Mouse (Mus musculus) layer of hippocampus, adult 18-20 months (tissue): ENCODE results near the gene Khdc3. TPM values are rescaled to one million over a fixed set of nuclear protein-coding genes. Genes with fewer than 3 reads are reported as not detected.
"Not testable (repeated sequence)": the region's sequence is repeated elsewhere in the genome, so short reads cannot be mapped to it uniquely, and the experiment has no call there.

ENCODE experiments used
- DNase-seq, 2 experiments: peaks; one replicate each; pipeline ENCODE4 v3.0.0; 2022; ENCODE audit warnings: low spot score in 2 of 2
- long read RNA-seq: library from polyadenylated mRNA; stranded (forward); transcript quantifications from one replicate; pipeline ENCODE4 v2.0.0, GENCODE M21; 2021
- total RNA-seq, 2 experiments: library from RNA; stranded (reverse); gene quantifications; 2 replicates each; pipeline ENCODE4 v1.2.3; 2021

Gene Khdc3
- 1 to 10 TPM; 4.0 to 4.3 TPM for total RNA-seq
- long read RNA-seq: 0 reads

DNA sequence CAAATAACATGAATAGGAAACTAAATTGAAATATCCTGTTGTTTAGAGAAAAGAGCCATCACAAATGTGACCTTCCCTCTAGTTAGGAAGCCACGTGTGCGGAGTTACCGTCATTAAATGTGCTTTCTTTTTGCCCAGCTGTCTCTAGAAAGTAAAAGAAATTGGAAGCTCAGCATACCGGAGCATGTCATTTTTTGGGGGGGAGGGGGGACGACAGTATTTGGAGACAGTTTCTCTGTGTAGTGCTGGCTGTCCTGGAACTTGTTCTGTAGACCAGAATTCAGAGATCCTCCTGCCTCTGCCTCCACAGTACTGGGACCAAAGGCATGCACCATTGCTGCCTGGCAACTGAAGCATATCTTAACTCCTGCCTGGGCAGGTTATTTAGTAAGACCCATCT lies at the start of gene Khdc3:
TSS of gene Khdc3 (plus strand) at position 301 of the 400 bp plus-strand sequence.
- DNase-seq: no peak

DNA sequence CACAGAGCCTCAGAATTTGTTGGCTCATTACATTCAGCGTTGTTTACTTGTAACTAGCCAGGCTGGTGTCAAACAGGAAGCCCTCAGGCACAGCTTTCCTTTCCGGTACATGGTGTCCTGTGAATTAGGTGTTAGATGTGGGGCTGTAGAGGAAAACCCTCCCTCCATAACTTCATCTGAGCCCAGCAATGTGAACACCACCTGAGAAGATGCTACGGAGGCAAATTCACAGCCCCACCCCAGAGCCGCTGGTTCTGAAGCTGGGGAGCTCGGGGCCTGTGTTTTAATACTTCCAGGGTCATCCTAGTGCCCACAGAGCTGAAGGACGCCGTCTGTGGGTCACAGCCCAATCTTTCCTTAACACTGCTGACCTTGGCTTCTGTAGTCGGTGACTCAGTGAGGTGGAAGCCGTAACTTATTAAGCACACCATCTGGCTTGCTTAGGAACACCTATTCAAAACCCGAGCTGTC lies 46.2 kb upstream of the Khdc3 start:
- DNase-seq: no peak

DNA sequence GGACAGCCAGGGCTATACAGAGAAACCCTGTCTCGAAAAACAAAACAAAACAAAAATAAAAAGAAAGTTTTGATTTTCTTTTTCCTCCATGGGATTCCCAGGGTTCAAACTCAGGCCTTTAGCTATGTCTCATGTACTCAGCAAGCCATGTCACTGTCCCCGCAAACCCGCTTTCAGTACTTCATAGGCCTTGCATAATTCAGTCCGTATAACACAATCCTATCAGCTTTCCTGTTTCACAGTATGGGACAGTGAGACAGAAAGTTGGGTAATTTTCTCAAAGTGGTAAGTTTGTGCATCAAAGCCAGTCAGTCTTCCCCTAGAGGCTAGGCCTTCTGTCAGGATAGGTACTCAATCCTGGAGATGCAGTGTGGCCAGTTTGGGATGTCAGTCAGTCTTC lies 42.4 kb upstream of the Khdc3 start:
- DNase-seq: no peak

DNA sequence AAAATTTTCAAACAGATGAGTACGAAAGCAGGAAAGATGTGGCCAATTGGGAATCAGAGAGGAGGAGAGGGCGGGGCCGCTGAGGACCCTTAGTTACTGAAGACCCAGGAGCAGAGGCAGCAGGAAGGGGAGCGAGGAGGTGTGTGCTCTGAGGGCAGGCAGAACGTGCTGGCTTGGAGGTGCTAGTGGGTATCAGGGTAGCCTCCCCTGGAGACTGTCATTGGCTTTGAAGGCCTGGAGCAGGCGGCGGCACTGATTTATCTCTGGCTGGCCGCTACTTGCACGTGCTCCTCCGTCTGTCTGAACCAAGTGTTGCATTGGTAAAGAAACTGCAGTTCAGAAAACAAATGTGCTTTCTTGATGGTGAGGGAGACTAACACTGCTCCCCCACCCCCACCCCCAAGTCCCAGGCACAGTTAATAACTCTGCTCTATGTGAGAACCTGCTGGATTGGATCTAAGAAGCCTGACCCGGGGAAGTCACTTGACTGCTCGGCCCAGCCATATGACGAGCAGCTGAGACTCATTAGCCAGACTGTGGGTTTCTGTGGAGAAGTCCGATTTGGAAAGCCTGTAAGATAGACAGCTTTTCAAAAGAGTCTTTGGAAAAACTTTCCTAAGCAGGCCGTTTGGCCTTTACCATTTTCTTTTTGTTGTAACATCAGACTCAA lies 37.9 kb upstream of the Khdc3 start:
- no peak for DNase-seq

DNA sequence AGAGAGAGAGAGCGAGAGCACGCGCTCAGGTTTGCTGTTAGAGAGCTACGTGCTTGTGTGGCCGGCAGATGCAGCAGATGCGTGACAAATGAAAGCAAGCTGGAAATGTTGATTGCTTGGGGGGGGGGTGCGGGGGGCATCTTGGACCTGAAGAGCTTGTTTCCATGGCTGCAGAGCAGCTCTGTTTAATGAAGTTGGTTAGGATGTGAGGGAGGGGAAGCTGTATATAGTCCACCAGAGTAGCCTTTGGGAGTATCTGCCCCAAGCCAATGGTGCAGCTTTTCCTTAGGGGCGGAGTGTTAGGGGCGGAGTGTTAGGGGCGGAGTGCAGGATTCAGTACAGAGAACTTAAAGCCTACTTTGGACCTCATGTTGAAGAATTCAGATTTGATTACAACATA lies 34.5 kb upstream of the Khdc3 start:
- DNase-seq: no peak

DNA sequence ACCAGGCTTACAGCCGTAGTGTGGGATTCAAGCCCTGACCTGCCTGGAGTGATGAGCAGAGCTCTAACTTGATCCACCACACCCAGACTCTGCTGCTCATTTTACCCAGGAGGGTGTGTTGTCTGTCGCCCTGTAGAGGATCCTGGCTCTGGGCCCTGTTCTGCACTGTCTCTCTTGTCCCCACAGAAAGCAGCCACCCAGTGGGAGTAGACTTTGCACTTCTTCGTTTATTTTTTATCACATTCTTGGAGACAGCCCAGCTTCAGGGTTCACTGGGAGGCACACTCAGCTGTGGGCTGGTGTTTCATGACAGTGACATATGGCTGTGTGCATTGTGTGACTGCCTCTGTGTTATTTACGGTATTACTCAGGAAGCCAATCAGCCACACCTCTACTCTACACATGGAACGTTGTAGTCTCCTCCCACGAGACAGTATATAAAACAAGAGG lies 33.4 kb upstream of the Khdc3 start:
- peak; percentile 25 to 54 for DNase-seq

DNA sequence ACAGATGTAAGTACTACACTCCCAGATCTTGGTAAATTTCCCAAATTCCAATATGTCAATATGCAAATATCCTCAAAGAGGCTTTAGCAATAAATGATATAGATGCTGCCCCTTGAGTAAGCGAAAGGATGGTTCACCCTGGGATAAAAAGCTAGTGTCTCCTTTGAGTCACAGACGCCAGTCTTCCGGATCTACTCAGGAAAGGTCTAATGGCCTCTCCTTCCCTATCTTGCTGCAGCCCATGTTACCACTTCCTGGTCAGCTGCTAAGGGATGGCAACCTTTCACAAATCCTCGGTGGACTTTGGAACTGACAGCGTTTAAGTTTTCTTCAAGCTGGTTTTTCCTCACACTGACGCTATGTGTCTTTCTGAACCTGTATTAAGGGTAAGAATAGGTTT lies 32.9 kb upstream of the Khdc3 start:
- no peak for DNase-seq

DNA sequence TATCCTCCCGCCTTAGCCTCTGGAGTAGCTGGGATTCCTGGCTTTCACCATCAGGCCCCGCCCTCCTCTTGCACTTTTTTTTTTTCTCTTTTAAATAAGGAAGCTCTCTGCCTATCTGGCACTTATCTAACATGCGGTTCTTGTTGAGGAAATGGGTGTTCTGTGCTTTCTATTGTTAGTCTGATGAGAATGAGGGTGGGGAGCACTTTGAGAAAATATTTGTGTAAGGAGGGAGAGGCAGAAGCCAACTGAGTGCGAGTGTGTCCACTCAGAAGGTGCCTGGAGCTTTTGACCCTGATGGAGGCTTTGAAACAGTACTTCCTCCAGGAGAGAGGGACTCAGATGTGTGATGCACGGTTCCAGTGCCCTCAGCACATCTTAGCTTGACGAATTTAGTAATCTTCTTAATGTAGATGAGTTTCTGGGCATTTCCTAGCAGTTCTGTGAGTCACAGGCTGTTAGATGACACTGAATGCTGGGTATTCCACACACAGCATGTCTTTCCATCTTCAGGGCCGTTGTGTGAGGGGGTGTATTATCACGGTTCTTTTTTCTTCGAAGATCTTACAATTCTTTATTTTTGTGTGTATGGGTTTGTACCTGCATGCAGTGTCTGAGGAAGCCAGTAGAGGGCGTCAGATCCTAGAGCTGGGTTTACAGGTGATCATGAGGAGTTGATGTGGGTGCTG lies 30.5 kb upstream of the Khdc3 start:
- no peak for DNase-seq

DNA sequence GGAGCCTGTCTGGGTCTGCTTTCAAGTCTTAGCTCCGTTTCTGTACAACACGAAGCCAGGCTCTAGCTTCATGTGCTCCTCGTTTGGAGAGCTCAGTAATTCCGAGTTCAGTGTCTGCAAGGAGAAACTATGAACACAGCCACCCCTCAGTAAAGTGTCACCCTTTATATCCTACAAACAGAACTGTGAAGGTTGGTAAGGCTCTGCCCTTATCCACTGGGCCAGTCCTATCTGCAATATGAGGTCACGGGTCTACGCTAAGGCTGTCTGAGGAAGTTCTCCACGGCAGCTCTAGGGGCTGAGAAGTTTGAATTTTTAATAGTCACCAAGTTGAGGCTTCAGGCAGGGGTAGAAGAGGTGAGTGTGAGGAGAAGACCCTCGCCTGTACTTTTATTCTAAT lies 29.2 kb upstream of the Khdc3 start:
- no peak for DNase-seq

DNA sequence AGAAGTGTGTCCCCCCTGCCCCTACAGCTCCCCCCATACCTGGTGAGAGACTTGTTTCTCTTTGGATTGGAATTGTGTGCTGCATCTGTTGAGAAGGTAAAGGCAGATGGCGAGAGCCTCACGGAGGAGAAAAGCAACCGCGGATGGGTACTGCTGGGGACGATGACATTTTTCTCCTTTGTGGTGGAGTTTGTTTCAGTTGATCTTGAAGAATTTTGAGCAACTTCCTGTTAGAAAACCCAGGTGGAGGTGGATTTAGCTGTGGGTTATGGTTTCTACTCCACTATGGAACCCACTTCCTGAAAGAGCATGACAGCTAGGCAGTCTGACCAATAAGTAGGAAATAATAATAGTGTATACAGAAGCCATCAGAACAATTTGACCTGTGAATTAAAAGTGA lies 28.5 kb upstream of the Khdc3 start:
- DNase-seq: no peak

DNA sequence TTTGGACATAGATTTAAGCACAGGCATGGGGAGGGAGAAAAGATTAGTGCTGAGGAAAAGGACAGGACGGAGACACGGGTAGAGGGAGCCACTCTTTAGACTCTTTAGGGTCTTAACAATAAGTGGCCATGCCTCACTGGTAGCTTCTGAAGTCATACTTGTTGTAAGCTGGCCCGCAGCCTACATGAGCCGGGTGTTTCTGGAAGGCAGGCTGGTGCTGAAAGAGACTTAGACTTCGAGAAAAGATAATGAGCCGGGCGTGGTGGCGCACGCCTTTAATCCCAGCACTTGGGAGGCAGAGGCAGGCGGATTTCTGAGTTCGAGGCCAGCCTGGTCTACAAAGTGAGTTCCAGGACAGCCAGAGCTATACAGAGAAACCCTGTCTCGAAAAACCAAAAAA lies 22.3 kb upstream of the Khdc3 start:
- not testable (repeated sequence) for DNase-seq

DNA sequence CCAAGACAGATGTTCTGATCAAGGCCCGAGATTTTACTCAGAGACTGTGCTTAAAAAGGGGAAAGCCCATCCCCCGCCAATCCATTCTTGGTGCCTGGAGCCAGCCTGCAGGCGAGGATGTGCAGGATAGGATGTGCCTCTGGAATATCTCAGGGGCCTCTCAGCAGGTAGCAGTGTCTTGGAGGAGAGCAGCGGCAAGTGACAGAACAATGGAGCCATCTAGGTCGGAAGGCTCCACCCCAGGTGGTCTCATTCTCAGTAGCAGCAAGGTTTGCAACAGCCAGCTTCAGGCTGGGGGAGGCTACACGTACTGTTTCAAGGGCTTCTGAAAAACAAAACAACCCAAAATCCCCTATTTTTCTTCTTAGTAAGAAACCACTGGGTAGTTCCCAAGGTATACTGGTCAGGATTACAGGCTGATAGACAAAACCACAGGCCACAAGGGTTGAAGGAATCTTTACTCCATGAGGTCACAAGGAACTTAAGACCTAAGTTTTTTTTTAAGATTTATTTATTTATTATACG lies 21.8 kb upstream of the Khdc3 start:
- DNase-seq: no peak

DNA sequence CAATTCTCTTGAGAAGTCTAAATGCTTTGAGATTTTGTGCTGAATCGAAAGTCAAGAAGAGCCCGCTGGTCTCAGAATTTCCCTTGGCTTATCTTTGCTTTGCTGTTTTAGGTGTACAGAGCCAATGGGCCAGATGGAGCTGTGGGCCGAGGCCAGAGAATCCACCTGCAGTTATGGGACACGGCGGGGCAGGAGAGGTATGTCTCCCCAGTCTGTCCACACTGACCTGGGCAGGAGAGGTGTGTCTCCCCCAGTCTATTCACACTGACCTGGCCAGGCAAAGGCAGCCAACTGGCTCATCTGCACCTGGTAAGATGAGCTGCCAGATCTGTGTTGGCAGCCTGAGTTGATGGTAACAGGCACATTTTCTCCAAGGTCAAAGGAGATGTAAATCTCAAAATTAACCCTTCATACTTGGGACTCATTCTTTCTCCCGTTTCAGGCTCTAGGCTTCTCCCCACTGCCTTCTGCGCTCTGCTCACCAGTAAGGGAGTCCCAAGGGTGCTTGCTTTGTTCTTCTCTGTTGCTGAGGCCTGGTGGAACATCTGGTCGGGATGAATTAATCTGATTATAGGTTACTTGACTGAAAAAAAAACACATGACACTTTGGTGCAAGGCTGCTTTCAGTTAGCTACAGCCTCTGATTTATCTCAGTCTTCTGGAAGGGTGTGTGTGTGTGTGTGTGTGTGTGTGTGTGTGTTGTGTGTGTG lies 19.2 kb upstream of the Khdc3 start:
- DNase-seq: no peak

DNA sequence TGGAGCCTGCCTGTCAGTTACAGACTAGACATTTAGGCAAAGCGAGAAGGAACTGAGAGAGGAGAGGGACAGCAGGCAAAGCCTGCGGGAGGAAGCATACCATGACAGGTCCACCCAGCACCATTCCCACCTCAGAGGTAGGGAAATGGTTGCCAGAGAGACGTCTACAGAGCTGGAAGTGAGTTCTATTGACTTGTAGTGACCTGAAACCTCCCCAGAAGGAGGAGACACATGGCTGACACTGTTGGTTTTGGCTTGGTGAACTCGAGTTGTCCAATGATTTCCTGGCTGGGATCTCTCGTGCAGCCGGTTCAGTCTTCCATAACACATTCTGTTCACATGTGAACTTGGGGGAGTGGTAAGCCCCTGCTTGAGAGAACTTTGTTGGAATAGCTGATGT lies 17.7 kb upstream of the Khdc3 start:
- no peak for DNase-seq

DNA sequence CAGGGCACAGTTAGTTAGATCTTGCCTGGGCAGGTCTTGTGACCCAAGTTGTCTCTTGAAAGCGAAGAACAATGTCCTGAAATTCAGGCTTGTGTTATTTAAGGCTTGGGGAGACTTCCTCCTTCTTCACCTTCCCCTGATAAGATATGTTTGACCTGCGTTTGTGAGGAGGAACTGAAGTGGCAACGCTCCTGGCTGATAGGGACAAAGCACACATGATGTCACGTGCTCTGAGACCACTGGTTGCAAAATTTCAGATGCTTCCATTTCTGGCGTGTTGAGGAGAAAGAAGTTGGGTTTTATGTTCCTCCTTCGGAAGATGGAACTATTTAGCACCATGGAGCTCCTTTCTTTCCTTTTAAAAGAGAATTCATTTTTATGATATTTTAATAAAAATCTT lies 15.8 kb upstream of the Khdc3 start:
- no peak for DNase-seq

DNA sequence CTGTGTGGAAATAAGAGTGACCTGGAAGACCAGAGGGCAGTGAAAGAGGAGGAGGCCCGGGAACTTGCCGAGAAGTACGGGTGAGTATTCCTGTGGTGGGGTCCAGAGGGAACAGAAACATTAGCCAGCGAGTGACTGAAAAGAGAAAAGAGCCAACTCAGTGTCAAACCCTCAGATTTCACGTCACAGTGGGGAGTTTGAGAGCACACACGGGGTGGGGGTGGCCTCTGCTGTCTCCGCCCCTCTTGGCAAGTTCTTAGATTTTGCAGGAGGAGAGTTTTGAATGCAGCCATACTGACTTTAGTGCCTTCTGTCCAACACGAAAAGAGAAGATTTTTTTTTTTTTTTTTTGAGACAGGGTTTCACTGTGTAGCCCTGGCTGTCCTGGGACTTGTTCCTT lies 14.5 kb upstream of the Khdc3 start:
- DNase-seq: no peak

DNA sequence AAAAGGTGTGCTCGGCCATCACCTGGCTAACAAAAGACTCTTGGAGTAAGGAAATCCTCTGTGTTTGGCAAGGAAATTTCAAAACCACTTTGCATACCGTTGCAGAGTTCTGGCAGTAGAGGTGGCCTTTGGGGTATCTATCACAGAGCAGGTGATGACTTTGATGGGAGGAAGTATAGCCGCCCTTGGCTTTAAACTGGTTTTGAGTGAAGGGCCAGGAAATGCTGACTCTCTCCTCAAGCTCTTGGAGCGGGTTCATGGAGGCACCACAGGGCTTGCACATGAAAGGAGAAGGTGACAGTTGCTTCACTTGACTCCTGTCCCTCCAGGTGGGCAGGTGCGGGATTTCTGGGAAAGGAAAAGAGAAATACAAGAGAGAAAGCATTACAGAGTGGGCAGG lies 14.1 kb upstream of the Khdc3 start:
- no peak for DNase-seq

DNA sequence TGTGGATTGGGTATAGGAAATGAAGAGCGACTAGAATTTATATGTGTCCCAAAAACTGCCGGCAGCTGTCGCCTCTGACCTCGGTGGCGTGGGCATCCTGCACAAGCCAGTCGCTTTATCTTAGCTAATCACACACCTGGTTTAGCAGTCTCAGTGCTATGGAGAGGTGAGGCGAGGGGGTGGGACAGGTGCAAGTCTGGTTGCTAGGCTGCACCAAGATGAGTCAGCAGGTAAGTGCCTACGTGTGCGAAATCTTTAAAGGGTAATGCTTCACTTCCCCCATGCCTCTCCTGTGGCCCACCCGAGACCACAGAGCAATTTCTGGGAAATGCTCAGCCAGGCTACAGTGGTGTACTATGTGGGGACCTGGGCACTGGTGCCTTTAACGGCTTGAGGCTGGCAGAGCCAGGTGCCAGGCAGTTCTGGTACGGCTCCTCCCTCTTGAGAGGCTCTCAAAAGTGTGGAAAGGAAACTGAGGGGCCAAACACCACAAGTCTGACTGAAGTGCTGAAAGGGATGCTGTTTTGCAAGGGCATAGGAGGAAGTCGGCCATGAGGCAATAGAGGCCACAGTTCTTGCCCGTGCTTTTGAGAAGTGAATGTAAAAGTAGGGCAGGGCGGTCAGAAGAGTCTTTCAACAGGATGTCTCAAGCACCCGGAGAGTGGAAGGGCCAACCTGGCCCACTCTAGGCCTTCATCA lies 12.3 kb upstream of the Khdc3 start:
- no peak for DNase-seq

DNA sequence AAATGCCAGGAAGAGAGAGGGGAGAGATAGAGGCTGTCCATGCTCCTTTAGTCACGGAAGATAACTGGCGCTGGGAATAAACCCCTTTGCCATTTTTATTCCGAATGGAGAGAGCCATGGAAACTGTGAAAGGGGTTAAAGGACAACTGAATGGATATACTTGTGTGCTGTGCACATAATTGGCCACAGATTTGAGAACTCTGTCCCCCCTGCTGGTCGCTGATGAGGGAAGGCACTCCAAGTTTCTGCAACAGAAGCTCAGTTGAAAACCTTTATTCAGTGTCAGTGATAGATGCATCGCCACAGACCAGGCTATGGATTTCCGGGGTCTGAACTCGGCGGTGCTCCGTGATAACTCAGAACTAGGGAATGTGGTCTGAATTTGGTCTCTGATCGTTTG lies 11.5 kb upstream of the Khdc3 start:
- DNase-seq: no peak

DNA sequence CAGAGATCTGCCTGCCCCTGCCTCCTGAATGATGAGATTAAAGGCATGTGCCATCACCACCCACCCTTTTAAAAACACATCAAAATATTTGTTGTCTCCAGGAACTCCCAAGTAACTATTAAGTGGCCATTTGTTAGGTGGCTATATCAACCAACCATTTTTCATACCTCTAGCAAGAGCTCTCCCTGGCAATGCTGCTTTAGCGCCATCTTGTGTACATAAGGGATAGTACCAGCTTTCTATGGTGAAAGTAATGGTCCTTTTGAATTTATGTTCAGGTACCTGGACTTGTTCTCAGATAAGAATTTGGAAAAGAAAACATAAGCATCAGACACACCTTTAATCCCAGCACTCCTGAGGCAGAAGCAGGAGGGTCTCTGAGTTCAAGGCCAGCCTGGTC lies 9.9 kb upstream of the Khdc3 start:
- peak in 1 of 2 experiments; percentile 75 for DNase-seq

DNA sequence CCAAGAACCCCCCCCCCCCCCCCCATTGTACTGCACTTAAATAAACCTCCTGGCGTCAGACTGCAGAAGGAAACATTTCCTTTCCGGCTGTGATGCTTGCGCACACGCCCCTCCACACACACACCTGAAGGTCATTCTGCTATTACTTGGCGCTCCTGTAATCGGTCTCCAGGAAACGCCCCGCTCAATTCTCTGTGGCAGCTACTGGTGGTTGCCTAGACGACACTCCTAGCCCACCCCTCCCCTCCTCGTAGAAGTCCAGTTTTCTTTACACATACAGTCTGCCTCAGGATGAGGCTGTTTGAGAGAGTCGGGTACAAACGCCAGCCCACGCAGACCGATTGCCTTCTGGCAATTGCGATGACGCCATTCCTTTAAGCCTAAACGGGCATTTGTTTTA lies 7.1 kb upstream of the Khdc3 start:
- DNase-seq: peak in 1 of 2 experiments; percentile 46
